Mouse (Mus musculus) heart, embryonic 15.5 days (tissue): ENCODE measurements around the gene Tsc22d2. TPM values are rescaled to one million over a fixed set of nuclear protein-coding genes. Genes with fewer than 3 reads are reported as not detected.

Source experiments
- ATAC-seq: fragments of 200-750 bp; cut with Nextera tagmentation; replicated peaks from 2 replicates; pipeline ENCODE4 v1.8.0; 2017; ENCODE audit warnings: low read depth, moderate TSS enrichment; ENCODE audit not compliant: insufficient number of reproducible peaks, insufficient read depth, low FRiP score
- H3K27ac ChIP-seq: fragments of 300-500 bp; sonication (generic); 2 replicates; pipeline ENCODE4 v1.5.1; 2015; ENCODE audit warnings: mild to moderate bottlenecking, inconsistent platforms
- H3K27me3 ChIP-seq: fragments of 300-500 bp; sonication (generic); 2 replicates; pipeline ENCODE4 v1.6.1; 2015; ENCODE audit warnings: inconsistent platforms
- H3K36me3 ChIP-seq: fragments of 300-500 bp; sonication (generic); 2 replicates; pipeline ENCODE4 v1.6.1; 2015; ENCODE audit warnings: mild to moderate bottlenecking, inconsistent platforms
- H3K4me1 ChIP-seq: fragments of 300-500 bp; sonication (generic); replicated peaks from 2 replicates; pipeline ENCODE4 v1.6.1; 2015; ENCODE audit warnings: inconsistent platforms
- H3K4me2 ChIP-seq: fragments of 300-500 bp; sonication (generic); 2 replicates; pipeline ENCODE4 v1.6.1; 2015; ENCODE audit warnings: inconsistent platforms, mild to moderate bottlenecking, moderate library complexity
- H3K4me3 ChIP-seq: fragments of 300-500 bp; sonication (generic); 2 replicates; pipeline ENCODE4 v1.5.1; 2015; ENCODE audit warnings: mild to moderate bottlenecking, inconsistent platforms
- H3K9ac ChIP-seq: fragments of 300-500 bp; sonication (generic); 2 replicates; pipeline ENCODE4 v1.6.1; 2015; ENCODE audit warnings: mild to moderate bottlenecking, inconsistent platforms
- H3K9me3 ChIP-seq: fragments of 300-500 bp; sonication (generic); replicated peaks from 2 replicates; pipeline ENCODE4 v1.6.1; 2016; ENCODE audit warnings: inconsistent platforms
- WGBS: fragments of 180-500 bp; shearing (Covaris S2); methylation state at CpG from one replicate; pipeline ENCODE4 v1.1.7; 2015; ENCODE audit warnings: mixed read lengths; 5-methylcytosine and 5-hydroxymethylcytosine counted together
- polyA plus RNA-seq: library from polyadenylated mRNA; unstranded; fragments of >200 nt; fragmentation: Nextera tagmentation; extraction: Ambion mirVana; gene quantifications from 2 replicates; pipeline ENCODE4 v1.2.1, GENCODE M21; 2015

Gene Tsc22d2
- polyA plus RNA-seq, 1 experiment from 2014 or later = 12.9 TPM

- H3K4me2 ChIP-seq = no peak overlapping the region
- 63% methylated on average over 7 of the region's 7 CpGs for WGBS
- no peaks in the 10 kb centered on the region for H3K36me3 ChIP-seq
- no peak for ATAC-seq
- H3K9ac ChIP-seq = no peak overlapping the region
- H3K9me3 ChIP-seq = no peaks in the 10 kb centered on the region
- no peak overlapping the region for H3K4me3 ChIP-seq
- no peak overlapping the region for H3K27ac ChIP-seq
- H3K27me3 ChIP-seq = no peaks in the 10 kb centered on the region
- no peaks in the 10 kb centered on the region for H3K4me1 ChIP-seq
Measured at GRCm38 (mm10) chr3:58490787-58491186, 76.3 kb downstream of the Tsc22d2 start.

DNA sequence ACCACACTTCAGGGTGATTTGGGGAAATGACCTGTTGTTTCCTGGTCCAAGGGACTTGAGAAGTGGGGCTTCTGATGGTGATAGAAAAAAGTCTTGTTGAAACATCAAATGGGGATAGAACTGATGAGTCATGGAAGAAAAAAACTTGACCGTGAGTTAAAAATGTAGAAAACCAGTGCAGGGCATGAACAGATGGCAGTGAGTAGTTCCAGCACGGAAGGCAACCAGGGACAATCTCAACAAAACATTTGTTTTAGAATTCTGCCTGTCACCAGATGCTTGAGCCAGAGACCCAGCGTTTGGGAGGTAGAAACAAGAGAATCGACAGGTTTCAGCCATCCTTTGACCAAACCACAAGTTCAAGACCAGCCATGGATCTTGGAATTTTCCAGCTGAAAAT is 79.1 kb downstream of the Tsc22d2 start:
- Histone ChIP-seq H3K4me1 (no peaks in the 10 kb centered on the region), H3K27me3 (no peaks in the 10 kb centered on the region), H3K4me2 (no peak overlapping the region), H3K4me3 (no peak overlapping the region), H3K36me3 (no peaks in the 10 kb centered on the region), H3K27ac (no peak overlapping the region), H3K9ac (no peak overlapping the region), H3K9me3 (no peaks in the 10 kb centered on the region)
- ATAC-seq = no peak
- 64% methylated on average over 4 of the region's 4 CpGs for whole genome bisulfite sequencing

GRCm38 (mm10) chr3:58501961-58502360 is 87.4 kb downstream of the Tsc22d2 start:
- no peaks in the 10 kb centered on the region for H3K36me3 ChIP-seq
- no peaks in the 10 kb centered on the region for H3K9me3 ChIP-seq
- no peak overlapping the region for H3K4me3 ChIP-seq
- WGBS = 41% methylated on average over 2 of the region's 2 CpGs
- H3K27me3 ChIP-seq = no peaks in the 10 kb centered on the region
- H3K4me2 ChIP-seq = no peak overlapping the region
- no peak overlapping the region for H3K27ac ChIP-seq
- no peak overlapping the region for H3K9ac ChIP-seq
- no peak for ATAC-seq
- no peaks in the 10 kb centered on the region for H3K4me1 ChIP-seq

- Histone ChIP-seq H3K27me3 (no peaks in the 10 kb centered on the region), H3K27ac (no peak overlapping the region), H3K4me3 (no peak overlapping the region), H3K9ac (no peak overlapping the region), H3K4me2 (no peak overlapping the region), H3K9me3 (no peaks in the 10 kb centered on the region), H3K4me1 (no peaks in the 10 kb centered on the region), H3K36me3 (no peaks in the 10 kb centered on the region)
- 57% methylated on average over 3 of the region's 3 CpGs for WGBS
- ATAC-seq = no peak
Measured at GRCm38 (mm10) chr3:58503720-58504333, 89.3 kb downstream of the Tsc22d2 start.

GRCm38 (mm10) chr3:58504676-58505075 is 90.2 kb downstream of the Tsc22d2 start:
- no peak for ATAC-seq
- Histone ChIP-seq H3K36me3 (no peaks in the 10 kb centered on the region), H3K4me3 (no peak overlapping the region), H3K9ac (no peak overlapping the region), H3K4me1 (no peaks in the 10 kb centered on the region), H3K27me3 (no peaks in the 10 kb centered on the region), H3K4me2 (no peak overlapping the region), H3K27ac (no peak overlapping the region), H3K9me3 (no peaks in the 10 kb centered on the region)

DNA sequence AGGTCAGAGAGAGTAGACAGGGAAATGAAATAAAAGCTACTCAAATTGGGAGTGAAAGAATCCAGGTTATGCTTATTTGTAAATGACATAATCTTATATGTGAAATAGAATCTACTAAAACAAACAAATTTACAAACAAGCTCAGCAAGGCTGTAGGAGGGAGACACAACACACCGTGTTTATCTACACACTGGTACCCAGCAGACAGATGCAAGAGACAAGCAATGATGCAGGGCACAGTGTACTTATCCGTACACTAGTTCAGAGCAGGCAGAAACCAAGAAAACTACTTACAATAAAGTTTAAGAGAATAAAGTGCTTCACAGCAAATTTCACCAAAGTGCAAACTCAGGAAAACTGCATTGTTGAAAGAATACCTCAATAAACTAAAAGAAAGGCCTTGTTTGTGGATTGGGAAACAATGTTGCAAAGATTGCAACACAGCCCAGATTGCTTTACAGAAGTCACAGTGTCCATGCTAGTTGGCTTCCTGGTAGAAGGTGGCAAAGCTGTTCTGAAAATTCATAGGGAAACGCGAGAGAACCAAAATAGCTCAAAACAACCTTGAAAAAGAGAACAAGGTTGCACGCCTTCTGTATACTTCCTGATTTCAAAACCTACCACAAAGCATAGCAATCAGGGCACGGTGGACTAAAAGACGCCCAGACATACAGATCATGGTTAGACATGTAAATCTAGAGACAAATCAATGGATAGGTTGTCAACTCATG is 93.7 kb downstream of the Tsc22d2 start:
- Histone ChIP-seq H3K36me3 (no peaks in the 10 kb centered on the region), H3K4me3 (no peak overlapping the region)
- 74% methylated on average over 7 of the region's 7 CpGs for WGBS

GRCm38 (mm10) chr3:58511581-58511980 is 97.1 kb downstream of the Tsc22d2 start:
- no peak overlapping the region for H3K27ac ChIP-seq
- H3K27me3 ChIP-seq = no peaks in the 10 kb centered on the region
- H3K9ac ChIP-seq = no peak overlapping the region
- no peak overlapping the region for H3K4me3 ChIP-seq
- no peak overlapping the region for H3K4me2 ChIP-seq
- H3K36me3 ChIP-seq = no peaks in the 10 kb centered on the region
- H3K4me1 ChIP-seq = no peaks in the 10 kb centered on the region
- no peak for ATAC-seq
- H3K9me3 ChIP-seq = no peaks in the 10 kb centered on the region

More for the DNA sequence above, 93.7 kb downstream of the Tsc22d2 start:
- Histone ChIP-seq H3K4me1 (no peaks in the 10 kb centered on the region), H3K27me3 (no peaks in the 10 kb centered on the region), H3K27ac (no peak overlapping the region), H3K4me2 (no peak overlapping the region), H3K9me3 (no peaks in the 10 kb centered on the region), H3K9ac (no peak overlapping the region)
- no peak for ATAC-seq

- no peak for ATAC-seq
- H3K36me3 ChIP-seq = no peaks in the 10 kb centered on the region
- 77% methylated on average over 3 of the region's 3 CpGs for WGBS
- H3K9me3 ChIP-seq = no peaks in the 10 kb centered on the region
- H3K4me1 ChIP-seq = no peaks in the 10 kb centered on the region
- no peaks in the 10 kb centered on the region for H3K27me3 ChIP-seq
- no peak overlapping the region for H3K4me2 ChIP-seq
- H3K9ac ChIP-seq = no peak overlapping the region
- no peak overlapping the region for H3K4me3 ChIP-seq
- H3K27ac ChIP-seq = no peak overlapping the region
Measured at GRCm38 (mm10) chr3:58512740-58513139, 98.2 kb downstream of the Tsc22d2 start.

DNA sequence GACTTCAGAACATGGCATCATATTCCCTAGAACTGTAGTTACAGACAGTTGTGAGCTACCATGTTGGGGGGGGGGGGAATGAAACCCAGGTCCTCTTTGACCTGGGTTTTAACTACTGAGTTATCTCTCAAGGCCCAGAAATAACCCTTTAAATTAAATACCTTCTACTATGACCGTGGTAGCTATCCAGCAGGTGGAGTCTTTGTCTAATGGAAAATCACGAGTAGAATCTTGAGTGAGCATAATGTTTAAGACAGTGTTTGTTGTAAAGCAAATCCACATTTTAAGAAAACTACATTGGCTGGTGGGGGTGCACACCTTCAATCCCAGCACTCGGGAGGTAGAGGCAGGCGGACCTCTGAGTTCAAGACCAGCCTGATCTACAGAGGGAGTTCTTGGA is 99.0 kb downstream of the Tsc22d2 start:
- no peak overlapping the region for H3K27ac ChIP-seq
- no peaks in the 10 kb centered on the region for H3K27me3 ChIP-seq
- no peak overlapping the region for H3K4me3 ChIP-seq
- H3K4me2 ChIP-seq = no peak overlapping the region
- H3K4me1 ChIP-seq = no peaks in the 10 kb centered on the region
- no peaks in the 10 kb centered on the region for H3K36me3 ChIP-seq
- no peaks in the 10 kb centered on the region for H3K9me3 ChIP-seq
- 77% methylated on average over 4 of the region's 4 CpGs for WGBS
- ATAC-seq = no peak
- no peak overlapping the region for H3K9ac ChIP-seq

- ATAC-seq = no peak
- Histone ChIP-seq H3K4me3 (no peak overlapping the region), H3K9ac (no peak overlapping the region), H3K9me3 (no peaks in the 10 kb centered on the region), H3K27me3 (no peaks in the 10 kb centered on the region), H3K4me2 (no peak overlapping the region), H3K27ac (no peak overlapping the region), H3K36me3 (peaks cover 4% of the 10 kb centered on the region; the same call in 1 of the 2 replicates), H3K4me1 (peaks cover 9% of the 10 kb centered on the region)
- 68% methylated on average over 1 of the region's 1 CpGs for WGBS
Measured at GRCm38 (mm10) chr3:58515947-58516601, 101.6 kb downstream of the Tsc22d2 start.
